Mouse (Mus musculus) macrophage (primary cell): ENCODE data around the gene Lrp2. TPM values are rescaled to one million over a fixed set of nuclear protein-coding genes. Genes with fewer than 3 reads are reported as not detected.
A peak's percentile ranks its signal among the peaks of the same experiment; 100 is the strongest.

Experiments used
- H3K27ac ChIP-seq: fragments of 350-480 bp; formaldehyde crosslinking; 2 replicates; pipeline ENCODE4 v1.9.0; 2021
- H3K36me3 ChIP-seq: fragments of 350-480 bp; formaldehyde crosslinking; 2 replicates; pipeline ENCODE4 v1.9.0; 2021; ENCODE audit errors: inconsistent target
- H3K4me3 ChIP-seq: fragments of 350-480 bp; formaldehyde crosslinking; 2 replicates; pipeline ENCODE4 v1.9.0; 2021; ENCODE audit errors: inconsistent target
- H3K79me2 ChIP-seq: fragments of 350-480 bp; formaldehyde crosslinking; 2 replicates; pipeline ENCODE4 v1.9.0; 2021; ENCODE audit errors: inconsistent target
- WGBS: methylation state at CpG from one replicate; pipeline ENCODE4 v1.1.7; 2026; ENCODE audit warnings: inconsistent platforms; ENCODE audit not compliant: missing documents; 5-methylcytosine and 5-hydroxymethylcytosine counted together
- polyA plus RNA-seq: library from polyadenylated mRNA; stranded (reverse); fragments of 250-400 nt; gene quantifications from 3 replicates; pipeline ENCODE4 v1.2.4, GENCODE M21; 2018; ENCODE audit warnings: inconsistent platforms
- total RNA-seq, 78 experiments: library from RNA; depleted of rRNA; stranded (reverse); fragments of 250-400 nt; gene quantifications; 1 replicate in 9 of 78; 2 replicates in 24 of 78; 3 replicates in 43 of 78; 4 replicates in 2 of 78; pipeline ENCODE4 v1.2.4; 2018; ENCODE audit warnings: inconsistent platforms in 56 of 78

Lrp2 gene
- under 1 TPM in 1 of 26 experiments, not detected in 25; 0.09 TPM for total RNA-seq (2018; cell fraction: chromatin; rRNA removed)
- under 1 TPM in 3 of 26 experiments, not detected in 23; under 0.01 TPM for total RNA-seq (2018; cell fraction: cytosol; rRNA removed)
- under 1 TPM in 1 of 26 experiments, not detected in 25; 0.10 TPM for total RNA-seq (2018; cell fraction: nucleus; rRNA removed)
- not detected in 3 replicates for polyA plus RNA-seq

- Histone ChIP-seq H3K79me2 (no peaks in the 10 kb centered on the region), H3K27ac (no peak within 1 kb of the TSS), H3K36me3 (no peaks in the 10 kb centered on the region), H3K4me3 (peak within 1 kb of the TSS; percentile 16; the same call in 1 of the 2 replicates)
- 2% methylated on average over 45 of the region's 45 CpGs for WGBS
Observed at GRCm38 (mm10) chr2:69585886-69586398, at the start of gene Lrp2. TSS of gene Lrp2 (minus strand) at chr2:69586065.

- peak overlapping the region; percentile 39 for H3K4me3 ChIP-seq
- under 1% methylated on average over 11 of the region's 11 CpGs for WGBS
- H3K36me3 ChIP-seq, result no peaks in the 10 kb centered on the region
- no peaks in the 10 kb centered on the region for H3K79me2 ChIP-seq
- peak overlapping the region; percentile 8; the same call in 1 of the 2 replicates for H3K27ac ChIP-seq
Observed at GRCm38 (mm10) chr2:69635064-69635701, 49.3 kb upstream of the Lrp2 start.

GRCm38 (mm10) chr2:69631449-69631848, 45.6 kb upstream of the Lrp2 start:
- H3K36me3 ChIP-seq, result no peaks in the 10 kb centered on the region
- H3K27ac ChIP-seq, result no peak overlapping the region
- WGBS, result 97% methylated on average over 2 of the region's 2 CpGs
- H3K4me3 ChIP-seq, result no peak overlapping the region
- no peaks in the 10 kb centered on the region for H3K79me2 ChIP-seq

GRCm38 (mm10) chr2:69630792-69631191, 44.9 kb upstream of the Lrp2 start:
- WGBS, result 86% methylated on average over 5 of the region's 5 CpGs
- no peak overlapping the region for H3K4me3 ChIP-seq

GRCm38 (mm10) chr2:69629914-69630313, 44.0 kb upstream of the Lrp2 start:
- no peak overlapping the region for H3K27ac ChIP-seq
- WGBS, result 94% methylated on average over 5 of the region's 6 CpGs
- no peaks in the 10 kb centered on the region for H3K79me2 ChIP-seq
- H3K4me3 ChIP-seq, result no peak overlapping the region
- no peaks in the 10 kb centered on the region for H3K36me3 ChIP-seq

More at GRCm38 (mm10) chr2:69630792-69631191, 44.9 kb upstream of the Lrp2 start:
- Histone ChIP-seq H3K79me2 (no peaks in the 10 kb centered on the region), H3K27ac (no peak overlapping the region), H3K36me3 (no peaks in the 10 kb centered on the region)

- H3K4me3 ChIP-seq, result no peak overlapping the region
Observed at GRCm38 (mm10) chr2:69629215-69629614, 43.4 kb upstream of the Lrp2 start.

GRCm38 (mm10) chr2:69619286-69619685, 33.4 kb upstream of the Lrp2 start:
- Histone ChIP-seq H3K79me2 (no peaks in the 10 kb centered on the region), H3K27ac (no peak overlapping the region), H3K4me3 (no peak overlapping the region), H3K36me3 (no peaks in the 10 kb centered on the region)

More at GRCm38 (mm10) chr2:69629215-69629614, 43.4 kb upstream of the Lrp2 start:
- 90% methylated on average over 17 of the region's 17 CpGs for WGBS
- H3K36me3 ChIP-seq, result no peaks in the 10 kb centered on the region
- H3K79me2 ChIP-seq, result no peaks in the 10 kb centered on the region
- H3K27ac ChIP-seq, result no peak overlapping the region

GRCm38 (mm10) chr2:69618336-69618735, 32.5 kb upstream of the Lrp2 start:
- Histone ChIP-seq H3K4me3 (no peak overlapping the region), H3K27ac (no peak overlapping the region), H3K79me2 (no peaks in the 10 kb centered on the region), H3K36me3 (no peaks in the 10 kb centered on the region)

- Histone ChIP-seq H3K4me3 (no peak overlapping the region), H3K27ac (0 out of 2 replicates have a peak overlapping the region, but pooled peaks have one; percentile 4), H3K36me3 (no peaks in the 10 kb centered on the region), H3K79me2 (no peaks in the 10 kb centered on the region)
- 14% methylated on average over 4 of the region's 4 CpGs for WGBS
Observed at GRCm38 (mm10) chr2:69613237-69613636, 27.4 kb upstream of the Lrp2 start.

- Histone ChIP-seq H3K36me3 (no peaks in the 10 kb centered on the region), H3K4me3 (no peak overlapping the region), H3K27ac (0 out of 2 replicates have a peak overlapping the region, but pooled peaks have one; percentile 4), H3K79me2 (no peaks in the 10 kb centered on the region)
- 93% methylated on average over 8 of the region's 9 CpGs for WGBS
Observed at GRCm38 (mm10) chr2:69612716-69613115, 26.9 kb upstream of the Lrp2 start.

GRCm38 (mm10) chr2:69612237-69612636, 26.4 kb upstream of the Lrp2 start:
- H3K79me2 ChIP-seq, result no peaks in the 10 kb centered on the region
- H3K27ac ChIP-seq, result no peak overlapping the region
- no peaks in the 10 kb centered on the region for H3K36me3 ChIP-seq
- WGBS, result 81% methylated on average over 9 of the region's 10 CpGs
- H3K4me3 ChIP-seq, result no peak overlapping the region

- 93% methylated on average over 3 of the region's 3 CpGs for WGBS
- H3K36me3 ChIP-seq, result no peaks in the 10 kb centered on the region
- H3K4me3 ChIP-seq, result no peak overlapping the region
- no peak overlapping the region for H3K27ac ChIP-seq
- H3K79me2 ChIP-seq, result no peaks in the 10 kb centered on the region
Observed at GRCm38 (mm10) chr2:69606621-69607020, 20.8 kb upstream of the Lrp2 start.

GRCm38 (mm10) chr2:69603726-69604393, 18.0 kb upstream of the Lrp2 start:
- WGBS, result 80% methylated on average over 7 of the region's 7 CpGs
- Histone ChIP-seq H3K27ac (no peak overlapping the region), H3K79me2 (no peaks in the 10 kb centered on the region), H3K36me3 (no peaks in the 10 kb centered on the region), H3K4me3 (no peak overlapping the region)

- Histone ChIP-seq H3K4me3 (no peak overlapping the region), H3K36me3 (no peaks in the 10 kb centered on the region), H3K27ac (no peak overlapping the region), H3K79me2 (no peaks in the 10 kb centered on the region)
- 88% methylated on average over 2 of the region's 2 CpGs for WGBS
Observed at GRCm38 (mm10) chr2:69593168-69593567, 7.3 kb upstream of the Lrp2 start.

- WGBS, result 88% methylated on average over 1 of the region's 1 CpGs
- Histone ChIP-seq H3K27ac (no peak overlapping the region), H3K79me2 (no peaks in the 10 kb centered on the region), H3K36me3 (no peaks in the 10 kb centered on the region), H3K4me3 (no peak overlapping the region)
Observed at GRCm38 (mm10) chr2:69592536-69592935, 6.7 kb upstream of the Lrp2 start.
